Mouse (Mus musculus) kidney, postnatal 4 days (tissue): ENCODE measurements around the gene BC017158.

ENCODE experiments used
- DNase-seq, 2 experiments: peaks; one replicate each; pipeline ENCODE4 v3.0.0; 2021; ENCODE audit warnings: mixed read lengths in 2 of 2

The BC017158 gene

GRCm38 (mm10) chr7:128307851-128308250 lies 9.9 kb upstream of the BC017158 start:
- DNase-seq, result no peak

DNA sequence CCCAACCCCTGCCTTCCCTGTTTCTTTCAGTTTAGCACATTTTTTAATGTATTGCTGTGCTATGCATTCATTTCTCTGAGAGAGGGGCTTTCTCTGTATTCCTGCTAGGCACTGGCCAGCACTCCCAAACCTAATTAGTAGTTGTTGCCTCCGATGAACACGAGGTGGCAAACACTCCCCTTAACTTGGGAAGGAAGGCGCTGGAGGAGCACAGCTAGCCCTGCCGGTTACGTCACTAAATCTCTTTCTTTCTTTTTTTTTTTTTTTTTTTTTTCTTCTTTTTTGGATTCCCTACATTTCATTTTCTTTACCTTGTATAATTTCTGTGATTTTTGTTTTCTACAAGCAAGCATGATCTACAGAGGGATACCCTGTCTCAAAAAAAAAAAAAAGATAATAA lies 6.9 kb upstream of the BC017158 start:
- DNase-seq, result peak; percentile 62 to 79

GRCm38 (mm10) chr7:128304198-128304597 lies 6.2 kb upstream of the BC017158 start:
- DNase-seq, result no peak

DNA sequence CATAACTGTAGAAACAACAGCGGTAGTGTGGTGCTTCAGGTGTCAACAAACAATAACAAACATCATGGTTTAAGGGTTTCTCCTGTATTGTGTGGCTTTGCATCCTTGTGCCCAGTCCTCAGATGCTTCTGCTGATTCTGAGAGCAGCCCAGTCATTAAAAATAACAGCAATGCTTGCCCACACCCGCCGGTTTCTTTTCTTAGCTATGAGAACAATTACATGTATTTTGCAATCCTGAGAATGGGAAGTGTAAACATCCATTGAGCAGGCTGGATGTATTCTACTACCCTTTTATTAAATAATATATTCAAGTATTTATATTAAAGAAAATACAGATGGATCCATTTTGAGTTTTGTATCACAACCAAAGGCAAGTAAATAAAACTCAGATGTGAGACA lies 4.2 kb upstream of the BC017158 start:
- DNase-seq, result no peak

- DNase-seq, result no peak
Measured at GRCm38 (mm10) chr7:128300952-128301351, 3.0 kb upstream of the BC017158 start.

GRCm38 (mm10) chr7:128298481-128299342 lies 742 bp upstream of the BC017158 start:
- DNase-seq, result no peak

- no peak for DNase-seq
Measured at GRCm38 (mm10) chr7:128297291-128297616, 716 bp downstream of the BC017158 start.

GRCm38 (mm10) chr7:128296514-128296913 lies 1.5 kb downstream of the BC017158 start:
- no peak for DNase-seq

DNA sequence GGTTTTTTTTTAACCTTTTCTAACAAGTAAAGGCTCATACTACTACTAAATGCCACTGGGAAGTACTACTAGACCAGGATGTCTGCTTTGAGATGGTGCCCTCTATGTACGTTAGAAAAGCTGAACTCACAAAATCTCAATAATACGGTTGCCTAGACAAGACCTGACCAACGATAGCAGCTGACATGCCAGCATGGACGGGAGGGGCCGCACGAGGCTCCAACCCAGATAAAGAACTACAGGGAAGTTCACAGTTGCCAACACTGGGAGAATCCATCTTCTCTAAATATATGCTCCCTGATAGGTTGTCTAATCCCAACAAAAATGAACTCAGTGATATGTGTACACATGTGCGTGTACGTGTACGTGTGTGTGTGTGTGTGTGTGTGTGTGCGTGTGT lies 3.2 kb downstream of the BC017158 start:
- DNase-seq, result no peak

DNA sequence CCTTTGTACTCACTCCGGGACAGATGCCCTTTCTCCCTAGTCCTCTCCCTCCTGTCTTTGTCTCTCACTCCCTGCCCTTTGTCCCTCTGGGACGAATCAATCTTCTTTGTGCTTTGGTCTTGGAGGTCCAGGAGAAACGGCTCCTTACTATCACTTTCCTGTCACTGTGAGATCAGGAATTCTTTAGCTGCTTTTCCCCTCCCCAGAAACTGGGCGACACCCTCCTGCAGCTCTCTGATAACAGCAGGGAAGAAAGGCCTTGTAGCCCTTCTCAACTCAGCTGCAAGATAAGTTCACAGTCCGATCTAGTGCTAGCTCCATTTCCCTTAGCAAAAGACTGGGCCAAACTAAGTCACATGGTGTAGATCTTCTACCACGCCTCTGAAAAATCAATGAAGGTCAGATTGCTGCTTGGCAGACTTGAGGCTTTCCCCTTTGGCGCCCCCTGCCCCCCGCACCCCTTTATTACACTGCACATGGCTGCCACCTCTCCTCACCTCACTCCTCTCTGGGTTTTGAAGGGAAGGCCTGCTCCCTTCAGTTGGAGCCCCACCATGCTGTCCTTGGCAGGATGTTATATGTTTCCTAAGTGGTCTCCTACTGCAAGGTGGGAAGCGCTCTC lies 8.9 kb downstream of the BC017158 start:
- DNase-seq, result no peak

DNA sequence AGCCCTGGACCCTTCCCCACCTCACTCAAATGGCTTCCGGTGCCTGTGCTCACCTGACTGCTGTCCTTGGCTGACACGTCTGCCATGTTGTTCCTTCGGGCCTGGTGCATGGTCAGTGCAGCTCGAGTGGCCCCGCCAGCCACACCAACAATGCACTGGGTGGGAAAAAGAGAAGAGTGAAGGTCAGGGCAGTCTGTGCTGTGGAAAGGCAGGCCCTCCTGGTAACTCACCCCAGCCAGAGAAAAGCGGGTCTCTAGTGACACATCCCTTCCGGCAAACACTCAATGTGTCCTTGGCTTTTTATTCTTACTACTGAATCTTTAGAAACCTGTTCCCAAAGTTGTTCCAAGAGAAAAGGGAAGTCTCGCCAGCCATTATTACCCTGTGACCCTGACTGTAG lies 12.9 kb downstream of the BC017158 start:
- no peak for DNase-seq

- DNase-seq, result no peak
Measured at GRCm38 (mm10) chr7:128284047-128284446, 13.9 kb downstream of the BC017158 start.

DNA sequence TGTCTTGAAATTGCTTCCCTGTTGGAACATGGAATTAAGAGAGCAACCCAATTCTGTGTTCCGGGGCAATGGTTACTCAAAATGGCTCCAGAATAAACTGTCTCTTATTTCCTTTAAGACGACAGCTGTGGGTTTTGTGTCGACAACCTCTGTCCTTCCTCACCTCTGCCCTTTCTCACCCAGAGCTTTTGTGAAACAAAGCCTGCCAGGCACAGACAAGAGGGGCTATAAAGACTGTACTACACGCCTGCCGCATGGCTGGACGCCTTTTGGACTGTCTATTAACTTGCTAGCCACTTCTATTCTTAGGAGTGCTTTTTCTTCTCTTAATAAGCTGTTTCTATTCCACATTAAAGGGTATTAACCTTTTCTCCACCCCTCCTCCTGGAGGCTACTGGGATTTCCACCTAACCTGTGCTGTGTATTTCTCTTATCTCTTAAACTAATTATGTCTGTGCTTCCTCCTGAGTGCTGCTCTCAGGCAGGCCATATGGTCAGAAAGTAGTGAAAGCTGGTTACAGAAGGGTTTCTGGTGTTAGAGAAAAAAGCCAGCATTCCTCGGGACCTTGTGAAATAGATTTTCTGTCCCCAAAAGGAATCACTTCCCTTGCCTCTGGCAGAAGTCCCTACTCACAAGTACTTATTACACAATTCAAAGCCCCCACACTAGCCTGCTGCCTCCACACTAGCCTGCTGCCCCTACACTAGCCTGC lies 15.3 kb downstream of the BC017158 start:
- no peak for DNase-seq

GRCm38 (mm10) chr7:128281765-128282164 lies 16.2 kb downstream of the BC017158 start:
- DNase-seq, result no peak

DNA sequence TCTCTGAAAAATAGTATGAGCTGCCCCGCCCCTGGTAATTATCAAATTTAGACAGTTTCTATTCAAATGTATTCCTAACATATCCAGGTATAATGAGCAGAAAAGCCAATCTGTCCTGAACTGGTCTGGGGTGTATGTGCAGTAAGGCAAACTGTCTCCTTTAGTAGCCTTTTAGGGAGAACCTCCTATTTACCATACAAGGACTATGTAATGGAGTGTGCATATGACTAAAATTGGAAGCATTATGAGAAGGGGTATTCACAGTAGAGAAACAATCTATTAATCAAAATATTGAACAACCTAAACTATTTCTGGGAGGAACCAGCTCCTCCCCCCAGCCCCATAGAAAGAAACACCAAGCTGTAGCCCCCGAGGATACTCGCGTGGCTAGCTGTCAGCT lies 18.2 kb downstream of the BC017158 start:
- DNase-seq, result no peak

- DNase-seq, result no peak
Measured at GRCm38 (mm10) chr7:128276051-128276450, 21.9 kb downstream of the BC017158 start.

GRCm38 (mm10) chr7:128271496-128271895 lies 26.5 kb downstream of the BC017158 start:
- DNase-seq, result no peak

GRCm38 (mm10) chr7:128270431-128270850 lies 27.5 kb downstream of the BC017158 start:
- DNase-seq, result no peak

- DNase-seq, result no peak
Measured at GRCm38 (mm10) chr7:128267813-128268212, 30.2 kb downstream of the BC017158 start.

- no peak for DNase-seq
Measured at GRCm38 (mm10) chr7:128267391-128267790, 30.6 kb downstream of the BC017158 start.

DNA sequence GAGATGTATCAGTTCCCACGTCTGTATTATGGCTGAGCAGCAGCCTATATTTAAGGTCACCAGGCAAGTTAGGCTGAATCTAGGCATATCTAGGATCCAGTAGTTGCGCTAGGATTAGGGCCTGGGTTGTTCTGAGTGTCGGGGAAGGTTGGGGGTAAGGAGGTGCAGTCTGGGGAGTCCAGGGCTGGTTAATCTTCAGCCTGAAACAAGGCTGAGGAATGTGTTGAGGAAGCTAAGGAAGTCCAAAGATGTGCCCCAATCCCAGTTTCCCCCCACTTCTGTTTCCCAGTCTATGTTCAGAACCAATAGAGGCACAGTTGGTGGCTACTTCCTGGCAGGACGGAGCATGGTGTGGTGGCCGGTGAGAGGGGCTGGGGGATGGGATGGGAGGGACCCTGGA lies 31.9 kb downstream of the BC017158 start:
- no peak for DNase-seq

DNA sequence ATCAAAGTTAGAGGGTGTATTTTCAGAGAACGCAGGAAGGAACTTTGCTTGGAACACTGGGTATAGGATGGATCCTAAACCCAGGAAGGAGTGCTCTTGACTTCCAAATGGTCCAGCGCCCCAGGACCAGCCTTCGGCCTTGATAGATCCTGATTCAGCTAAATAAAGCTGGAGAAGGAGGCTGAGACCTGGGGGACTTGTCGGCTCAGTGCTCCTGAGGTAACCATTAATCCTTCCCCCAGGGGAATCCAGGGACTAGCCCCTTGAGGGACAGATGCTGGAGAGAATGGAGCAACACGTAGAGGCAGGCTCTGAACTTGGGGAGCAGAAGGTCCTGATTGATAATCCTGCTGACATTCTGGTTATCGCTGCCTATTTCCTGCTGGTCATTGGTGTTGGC lies 32.6 kb downstream of the BC017158 start, which contains the start of gene Slc5a2:
Gene Slc5a2 (plus strand): TSS at position 247 of the 400 bp plus-strand sequence.
- DNase-seq, result no peak

DNA sequence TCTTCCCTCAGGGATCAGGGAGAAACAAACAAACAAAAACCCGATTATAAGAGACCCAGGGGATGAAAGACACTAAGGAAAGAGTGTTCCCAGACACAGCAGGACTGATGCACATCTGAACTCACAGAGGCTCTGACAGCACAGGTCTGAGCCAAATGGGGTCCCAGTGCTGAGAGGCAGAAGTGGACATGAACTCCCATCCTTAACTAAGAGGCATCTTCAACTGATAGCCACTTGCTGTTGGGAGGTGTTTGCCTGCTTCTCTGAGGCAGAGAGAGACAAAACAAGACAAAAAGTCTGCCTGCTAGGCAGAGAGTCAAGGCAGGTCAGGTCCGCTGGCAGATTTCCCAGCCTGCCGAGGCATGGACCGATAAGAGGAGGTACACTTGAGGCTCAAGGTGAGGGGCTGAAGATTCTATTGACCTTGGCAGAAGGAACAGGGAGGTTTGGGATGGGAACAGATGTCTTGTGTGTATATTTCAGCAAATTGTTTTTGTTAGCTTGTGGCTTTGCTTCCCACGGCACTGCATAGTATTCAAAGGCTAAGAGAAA lies 41.1 kb downstream of the BC017158 start:
- DNase-seq, result peak; percentile 45 to 49
